Mouse (Mus musculus) embryonic fibroblast, embryonic 13.5 days (primary cell): Measurements from ENCODE around the gene Ak7. TPM values are rescaled to one million over a fixed set of nuclear protein-coding genes. Genes with fewer than 3 reads are reported as not detected.

Experiments used
- H3K27ac ChIP-seq: 2 replicates; pipeline ENCODE4 v1.5.1; 2012; ENCODE audit warnings: low read length, control low read depth, inconsistent platforms; ENCODE audit not compliant: insufficient read depth
- H3K4me1 ChIP-seq: 2 replicates; pipeline ENCODE4 v1.6.1; 2011; ENCODE audit warnings: low read length; ENCODE audit not compliant: control insufficient read depth, insufficient read depth
- H3K4me3 ChIP-seq: 2 replicates; pipeline ENCODE4 v1.5.1; 2011; ENCODE audit warnings: mild to moderate bottlenecking, control low read depth, low read length; ENCODE audit not compliant: insufficient read depth
- CTCF ChIP-seq: IDR thresholded peaks from 2 replicates; pipeline ENCODE4 v1.5.1; 2011; ENCODE audit warnings: mild to moderate bottlenecking, control low read depth, low read length, moderate library complexity, borderline replicate concordance; ENCODE audit not compliant: insufficient read depth
- POLR2A ChIP-seq: IDR thresholded peaks from 2 replicates; pipeline ENCODE4 v1.6.1; 2011; ENCODE audit warnings: low read depth, mild to moderate bottlenecking, control low read depth, low read length, moderate library complexity
- polyA plus RNA-seq: library from polyadenylated mRNA; stranded (reverse); fragments of >200 nt; gene quantifications from 2 replicates; pipeline ENCODE4 v1.2.4, GENCODE M21; 2011; ENCODE audit warnings: low read depth; ENCODE audit not compliant: missing spikeins, insufficient read length

Ak7 gene
- polyA plus RNA-seq, 1 experiment, result 0.16 TPM

DNA sequence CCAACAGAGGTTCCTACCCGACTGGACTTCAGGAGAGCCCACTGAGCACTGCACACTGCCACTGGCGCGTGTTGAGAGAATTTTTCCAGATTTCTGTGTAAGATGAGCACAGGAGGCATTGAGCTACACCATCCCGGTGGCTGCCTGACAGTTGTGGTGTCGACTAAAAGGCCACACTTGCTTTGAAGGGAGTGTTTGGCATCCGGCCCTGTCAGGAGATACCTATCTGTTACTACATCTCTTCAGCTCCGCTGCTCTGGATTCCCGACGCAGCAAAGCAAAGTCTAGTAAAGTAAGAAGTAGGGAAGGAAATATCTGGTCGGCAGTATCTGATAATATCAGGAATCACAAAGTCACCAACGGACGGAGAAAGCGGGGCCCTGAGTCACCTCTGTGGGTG is 16.3 kb upstream of the Ak7 start:
- TF ChIP-seq POLR2A, result no peak
- TF ChIP-seq CTCF, result no peak
- H3K4me3 ChIP-seq, result no peak overlapping the region
- no peak overlapping the region for H3K27ac ChIP-seq
- H3K4me1 ChIP-seq, result peaks cover 5% of the 10 kb centered on the region; the same call in 1 of the 2 replicates

DNA sequence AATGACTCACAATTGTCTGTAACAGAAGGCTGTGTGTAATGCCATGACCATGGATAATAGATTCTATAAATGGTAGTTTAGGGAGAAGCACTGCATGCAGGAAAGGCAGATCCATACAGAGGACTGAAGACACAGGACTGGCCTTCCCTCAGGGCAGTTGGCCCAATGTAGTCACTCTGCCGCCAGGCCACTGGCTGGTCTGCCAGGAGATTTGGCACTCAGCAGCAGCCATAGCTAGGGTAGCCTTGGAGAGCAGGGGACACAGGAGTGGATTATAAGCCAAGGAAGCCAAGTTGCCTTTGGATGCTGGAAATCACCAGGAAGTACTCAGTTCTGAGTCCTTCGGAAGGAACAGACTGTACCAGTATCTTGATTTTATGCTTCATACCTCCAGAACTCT is 11.8 kb upstream of the Ak7 start:
- TF ChIP-seq POLR2A, result no peak
- no peak for TF ChIP-seq CTCF
- no peak overlapping the region for H3K4me3 ChIP-seq
- H3K4me1 ChIP-seq, result no peaks in the 10 kb centered on the region
- no peak overlapping the region for H3K27ac ChIP-seq

DNA sequence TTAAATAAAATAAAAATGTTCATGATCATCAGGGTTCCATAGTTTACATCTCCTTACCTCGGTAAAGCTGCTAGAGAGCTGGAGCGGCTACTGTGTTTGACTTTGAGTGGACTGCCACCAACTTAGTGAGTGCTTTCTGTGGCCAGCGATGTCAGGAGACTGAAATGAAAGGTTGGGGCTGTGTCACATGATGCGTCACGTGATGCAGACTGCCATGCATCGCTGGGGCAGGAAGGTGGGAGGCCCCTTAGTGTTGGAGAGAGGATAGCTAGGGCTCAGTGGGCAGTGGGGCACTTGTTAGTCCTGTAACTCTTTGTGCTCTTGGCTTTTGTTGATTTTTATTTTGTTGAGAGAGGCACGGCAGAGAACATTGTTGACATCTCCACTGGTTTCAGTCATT is 9.9 kb upstream of the Ak7 start:
- TF ChIP-seq CTCF (no peak), POLR2A (no peak)
- H3K27ac ChIP-seq, result no peak overlapping the region
- no peak overlapping the region for H3K4me3 ChIP-seq

DNA sequence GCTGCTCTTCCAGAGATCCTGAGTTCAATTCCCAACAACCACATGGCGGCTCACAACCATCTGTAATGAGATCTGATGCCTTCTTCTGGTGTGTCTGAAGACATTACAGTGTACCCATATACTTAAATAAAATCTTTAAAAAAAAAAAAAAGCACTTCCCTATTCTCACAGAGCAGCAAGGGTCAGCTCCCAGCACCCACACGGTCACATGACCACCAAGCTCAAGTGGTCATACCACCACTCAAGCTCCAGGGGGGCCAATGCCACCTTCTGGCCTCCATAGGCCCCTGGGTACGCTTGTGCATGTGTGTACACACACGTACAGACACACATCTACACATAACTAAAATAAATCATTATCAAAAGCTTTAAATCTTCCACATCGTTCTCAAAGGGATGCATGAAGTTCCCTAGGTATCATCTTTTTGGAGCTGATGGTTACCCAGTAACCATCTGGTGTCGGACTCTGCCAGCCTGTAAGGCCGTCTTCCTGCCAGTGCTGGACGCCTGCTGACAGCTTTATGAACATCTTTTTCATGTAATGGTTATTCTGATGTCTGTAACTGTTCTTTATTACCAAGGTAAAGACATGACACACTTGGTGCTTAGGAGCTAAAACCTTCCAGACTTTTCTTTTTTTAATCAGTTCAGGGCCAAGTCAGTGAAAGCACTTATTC is 8.5 kb upstream of the Ak7 start:
- Histone ChIP-seq H3K4me1 (no peaks in the 10 kb centered on the region), H3K27ac (no peak overlapping the region), H3K4me3 (no peak overlapping the region)
- TF ChIP-seq POLR2A (no peak), CTCF (no peak)

More for the DNA sequence above, 9.9 kb upstream of the Ak7 start:
- no peaks in the 10 kb centered on the region for H3K4me1 ChIP-seq

DNA sequence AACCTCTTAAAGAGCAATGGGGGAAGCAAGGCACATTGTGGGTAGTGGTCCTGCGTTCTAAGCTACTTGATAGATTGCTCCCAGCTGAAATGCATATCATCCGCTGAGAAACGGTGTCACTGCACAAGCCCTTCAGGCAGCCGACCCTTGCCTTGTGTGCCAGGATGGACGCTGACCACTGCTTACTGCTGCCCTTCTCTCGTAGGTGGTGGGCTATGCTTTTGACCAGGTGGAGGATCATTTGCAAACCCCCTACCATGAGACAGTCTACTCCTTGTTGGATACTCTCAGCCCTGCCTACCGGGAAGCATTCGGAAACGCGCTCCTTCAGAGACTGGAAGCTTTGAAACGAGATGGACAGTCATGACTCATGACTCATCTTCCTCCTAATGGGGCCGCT is 5.3 kb upstream of the Ak7 start:
- Histone ChIP-seq H3K4me1 (no peaks in the 10 kb centered on the region), H3K4me3 (no peak overlapping the region), H3K27ac (no peak overlapping the region)
- TF ChIP-seq CTCF (no peak), POLR2A (no peak)

DNA sequence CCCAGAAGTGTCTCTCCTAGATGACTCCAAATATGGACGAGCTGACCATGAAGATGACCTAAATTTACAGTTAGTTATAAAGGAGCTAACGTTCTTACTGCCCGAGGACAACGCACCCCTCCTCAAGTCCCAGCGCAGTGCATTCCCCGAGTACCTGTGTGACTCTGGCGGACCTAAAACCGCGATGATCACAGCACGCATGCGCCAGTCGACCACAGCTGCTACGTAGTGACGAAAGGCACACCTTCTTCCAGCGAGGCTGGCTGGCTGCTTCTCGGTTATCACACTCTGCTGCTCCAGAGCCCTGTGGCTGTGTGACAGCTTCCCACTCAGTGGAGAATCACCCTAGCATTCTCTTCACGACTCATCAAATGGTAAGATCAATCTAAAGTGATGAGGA is 12.8 kb downstream of the Ak7 start:
- no peak overlapping the region for H3K4me3 ChIP-seq
- H3K27ac ChIP-seq, result no peak overlapping the region
- TF ChIP-seq POLR2A, result no peak
- TF ChIP-seq CTCF, result no peak
- H3K4me1 ChIP-seq, result no peaks in the 10 kb centered on the region

DNA sequence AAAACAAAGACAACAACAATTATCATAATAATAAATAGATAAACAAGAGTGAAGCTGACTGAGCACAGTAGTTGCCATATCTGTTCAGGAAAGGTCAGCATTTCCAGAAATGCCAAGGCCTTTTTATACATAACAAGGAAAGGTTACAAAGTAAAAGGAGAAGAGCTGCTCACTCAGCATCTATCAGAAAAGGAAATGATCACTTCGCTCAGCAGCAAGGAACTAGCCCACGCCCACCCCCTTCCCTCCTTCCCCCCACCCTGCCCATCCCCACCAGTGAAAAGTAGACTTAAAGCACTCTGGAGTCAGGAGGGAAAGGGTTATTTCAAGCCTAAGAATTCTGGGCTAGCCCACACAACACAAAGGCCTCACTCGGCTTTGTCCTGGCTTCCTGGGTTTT is 14.4 kb downstream of the Ak7 start:
- TF ChIP-seq POLR2A (no peak), CTCF (no peak)
- no peaks in the 10 kb centered on the region for H3K4me1 ChIP-seq
- H3K4me3 ChIP-seq, result no peak overlapping the region
- no peak overlapping the region for H3K27ac ChIP-seq

DNA sequence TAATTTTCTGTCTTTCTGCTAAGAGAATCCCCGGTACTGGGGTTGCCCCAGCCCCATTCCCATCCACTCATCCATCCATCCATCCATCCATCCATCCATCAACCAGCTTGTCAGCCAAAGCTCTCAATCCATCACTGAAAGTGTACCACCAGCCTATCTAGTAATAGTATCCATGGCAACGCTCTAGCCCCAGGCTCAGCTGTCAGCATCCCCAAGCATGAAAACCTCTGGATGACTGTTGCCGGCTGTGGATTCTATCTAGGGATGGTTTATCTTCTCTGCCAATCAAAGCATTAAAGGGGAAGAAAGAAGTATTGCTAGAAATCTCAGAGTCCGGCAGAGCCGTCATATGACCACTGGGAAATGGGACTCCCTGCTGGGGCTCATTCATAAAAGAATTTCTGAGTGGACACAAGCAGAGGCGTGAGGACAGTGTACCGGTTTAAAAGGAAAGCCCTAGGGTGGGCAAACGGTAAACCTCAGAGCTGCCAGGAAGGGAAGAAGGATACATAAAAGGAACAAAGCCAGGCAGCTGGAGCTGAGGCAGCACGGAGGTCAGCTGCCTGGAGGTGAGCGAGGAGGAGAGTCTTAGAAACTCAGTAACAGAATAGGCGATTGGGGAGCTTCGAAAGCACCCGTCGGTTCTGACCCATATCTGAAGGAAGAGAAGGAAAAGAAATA is 15.8 kb downstream of the Ak7 start:
- Histone ChIP-seq H3K4me1 (no peaks in the 10 kb centered on the region), H3K4me3 (no peak overlapping the region), H3K27ac (no peak overlapping the region)
- no peak for TF ChIP-seq CTCF
- TF ChIP-seq POLR2A, result no peak

DNA sequence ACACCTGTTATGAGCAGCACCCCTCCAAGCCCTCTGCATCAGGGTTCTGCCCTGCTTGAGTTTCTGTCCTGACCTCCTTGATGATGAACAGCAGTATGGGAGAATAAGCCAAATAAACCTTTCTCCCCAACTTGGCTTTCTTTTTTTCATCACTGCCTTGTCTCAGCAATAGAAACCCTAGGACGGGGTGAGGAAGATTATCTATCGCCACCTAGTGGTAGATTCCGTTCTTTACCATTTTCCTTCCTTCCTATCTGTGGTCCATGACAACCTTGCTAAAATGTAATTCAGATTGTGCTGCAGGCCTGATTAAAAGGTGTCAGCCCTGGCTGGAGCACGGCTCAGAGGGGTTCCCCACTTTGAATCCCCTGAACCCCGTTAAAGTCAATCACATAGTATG is 16.9 kb downstream of the Ak7 start:
- Histone ChIP-seq H3K4me3 (no peak overlapping the region), H3K27ac (no peak overlapping the region), H3K4me1 (no peaks in the 10 kb centered on the region)
- no peak for TF ChIP-seq CTCF
- no peak for TF ChIP-seq POLR2A

DNA sequence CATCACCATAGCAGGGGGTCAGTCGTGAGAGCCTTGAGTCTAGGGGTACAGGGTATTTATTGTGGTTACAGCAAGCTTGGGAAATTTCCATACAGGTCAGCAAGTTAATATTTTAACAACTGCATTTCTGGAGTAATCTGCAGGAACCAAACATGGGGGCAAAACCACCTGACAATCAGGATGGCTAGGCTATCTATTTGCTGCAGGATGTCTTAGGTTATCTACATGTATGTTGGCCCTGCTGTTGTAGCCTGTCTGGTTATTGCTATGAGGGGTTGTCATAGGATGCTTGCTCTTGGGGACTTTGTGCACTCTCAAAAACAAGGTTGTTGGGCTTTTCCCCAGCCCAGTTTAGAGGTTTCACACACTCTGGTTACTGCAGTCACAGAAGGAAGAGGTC is 18.8 kb downstream of the Ak7 start:
- H3K4me1 ChIP-seq, result no peaks in the 10 kb centered on the region
- H3K4me3 ChIP-seq, result no peak overlapping the region
- H3K27ac ChIP-seq, result no peak overlapping the region
- TF ChIP-seq CTCF, result no peak
- no peak for TF ChIP-seq POLR2A
